Mouse (Mus musculus) brain, embryonic 14.5 days (tissue): Measurements from ENCODE around the gene Cirbp.

Source experiments
- CTCF ChIP-seq: fragments of 200-500 bp; IDR thresholded peaks from 2 replicates; pipeline ENCODE4 v1.5.1; 2012; ENCODE audit warnings: inconsistent platforms, mild to moderate bottlenecking, moderate library complexity, borderline replicate concordance; ENCODE audit not compliant: insufficient read depth, insufficient read length; ENCODE audit errors: extremely low read depth
- POLR2A ChIP-seq: fragments of 200-500 bp; IDR thresholded peaks from 2 replicates; pipeline ENCODE4 v1.6.1; 2012; ENCODE audit warnings: mild to moderate bottlenecking, inconsistent platforms, borderline replicate concordance; ENCODE audit not compliant: poor library complexity, insufficient read depth, insufficient read length, severe bottlenecking; ENCODE audit errors: extremely low read depth

GRCm38 (mm10) chr10:80160455-80161371 lies 5.1 kb upstream of the Cirbp start:
- TF ChIP-seq POLR2A = no peak
- no peak for TF ChIP-seq CTCF
